Mouse (Mus musculus): ENCODE data around the gene Galnt3. TPM values are rescaled to one million over a fixed set of nuclear protein-coding genes. Genes with fewer than 3 reads are reported as not detected.
A peak's percentile ranks its signal among the peaks of the same experiment; 100 is the strongest.

Gene Galnt3
- 9.1 and 9.9 TPM in 2 replicates for polyA plus RNA-seq (2014; fragmentation: Nextera tagmentation; extraction: Ambion mirVana)

DNA sequence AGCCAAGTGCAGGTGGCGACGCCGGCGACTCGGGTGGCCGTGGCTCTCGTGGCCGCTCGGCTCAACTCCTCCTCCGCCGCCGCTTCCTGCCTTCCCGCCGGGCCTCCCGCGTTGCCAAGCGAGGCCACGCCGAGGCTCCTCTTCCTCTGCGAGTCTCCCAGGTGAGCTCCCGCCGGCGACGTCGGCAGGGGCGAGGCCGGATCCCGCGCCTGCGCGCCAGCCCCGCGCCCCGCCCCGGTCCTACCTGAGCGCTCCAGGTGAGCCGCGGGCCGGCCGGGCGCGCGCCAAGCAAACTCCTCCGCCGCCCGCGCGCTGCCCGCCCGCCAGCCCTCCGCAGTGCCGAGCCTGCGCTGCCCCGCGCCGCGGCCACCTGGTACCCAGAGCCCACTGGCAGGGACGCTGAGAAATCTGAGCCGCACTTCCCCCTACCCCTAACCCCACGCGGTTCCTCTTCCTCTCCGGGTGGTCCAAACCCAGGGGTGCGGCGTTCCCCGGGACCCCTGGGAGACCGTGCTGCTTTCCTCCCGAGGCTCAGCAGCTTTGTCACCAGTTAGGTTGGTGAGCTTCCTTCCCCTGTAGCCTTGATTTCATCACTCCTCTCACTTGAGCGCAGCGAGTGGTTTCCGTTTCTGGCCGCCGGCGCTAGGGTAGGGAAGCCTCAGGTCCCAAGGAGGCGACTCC lies at the start of gene Galnt3:
TSS of gene Galnt3 (minus strand) at position 404 of the 681 bp plus-strand sequence.
- no peaks in the 10 kb centered on the region for H3K36me3 ChIP-seq (ENCODE audit: control insufficient read depth, insufficient read depth, low read length)
- peak; percentile 88 for ATAC-seq (ENCODE audit: insufficient number of reproducible peaks, insufficient read depth, low FRiP score, low read depth)
- WGBS: under 1% methylated on average over 53 of the region's 74 CpGs

GRCm38 (mm10) chr2:66173134-66173533 lies 48.3 kb upstream of the Galnt3 start:
- ATAC-seq (ENCODE audit: insufficient number of reproducible peaks, insufficient read depth, low FRiP score, low read depth): no peak
- Histone ChIP-seq H3K9ac (replicated peaks; ENCODE audit: low read depth, low read length) (no peak overlapping the region), H3K9me3 (ENCODE audit: control insufficient read depth, low read depth, low read length) (no peaks in the 10 kb centered on the region), H3K27me3 (ENCODE audit: control insufficient read depth, insufficient read depth, low read length) (no peaks in the 10 kb centered on the region), H3K4me1 (ENCODE audit: control insufficient read depth, insufficient read depth, low read length) (no peaks in the 10 kb centered on the region), H3K27ac (ENCODE audit: low read length) (no peak overlapping the region), H3K4me3 (ENCODE audit: low read depth, low read length) (no peak overlapping the region), H3K36me3 (ENCODE audit: control insufficient read depth, insufficient read depth, low read length) (no peaks in the 10 kb centered on the region), H3K4me2 (replicated peaks; ENCODE audit: low read depth, low read length) (no peak overlapping the region)
- WGBS: 64% methylated on average over 5 of the region's 5 CpGs

More for the DNA sequence above, at the start of gene Galnt3:
- peaks cover 3% of the 10 kb centered on the region; the same call in 1 of the 2 replicates for H3K27me3 ChIP-seq (ENCODE audit: control insufficient read depth, insufficient read depth, low read length)
- H3K4me2 ChIP-seq (replicated peaks; ENCODE audit: low read depth, low read length): peak within 1 kb of the TSS; percentile 100
- no peaks in the 10 kb centered on the region for H3K9me3 ChIP-seq (ENCODE audit: control insufficient read depth, low read depth, low read length)
- no peaks in the 10 kb centered on the region for H3K4me1 ChIP-seq (ENCODE audit: control insufficient read depth, insufficient read depth, low read length)
- H3K4me3 ChIP-seq (ENCODE audit: low read depth, low read length): peak within 1 kb of the TSS; percentile 67
- peak within 1 kb of the TSS; percentile 42 for H3K9ac ChIP-seq (replicated peaks; ENCODE audit: low read depth, low read length)
- H3K27ac ChIP-seq (ENCODE audit: low read length): no peak within 1 kb of the TSS

GRCm38 (mm10) chr2:66171643-66172042 lies 46.8 kb upstream of the Galnt3 start:
- ATAC-seq (ENCODE audit: insufficient number of reproducible peaks, insufficient read depth, low FRiP score, low read depth): no peak
- Histone ChIP-seq H3K27me3 (ENCODE audit: control insufficient read depth, insufficient read depth, low read length) (no peaks in the 10 kb centered on the region), H3K4me2 (replicated peaks; ENCODE audit: low read depth, low read length) (no peak overlapping the region), H3K4me3 (ENCODE audit: low read depth, low read length) (no peak overlapping the region), H3K4me1 (ENCODE audit: control insufficient read depth, insufficient read depth, low read length) (no peaks in the 10 kb centered on the region), H3K9ac (replicated peaks; ENCODE audit: low read depth, low read length) (no peak overlapping the region), H3K9me3 (ENCODE audit: control insufficient read depth, low read depth, low read length) (no peaks in the 10 kb centered on the region), H3K27ac (ENCODE audit: low read length) (no peak overlapping the region), H3K36me3 (ENCODE audit: control insufficient read depth, insufficient read depth, low read length) (no peaks in the 10 kb centered on the region)
- WGBS: 68% methylated on average over 3 of the region's 3 CpGs

GRCm38 (mm10) chr2:66170721-66171120 lies 45.9 kb upstream of the Galnt3 start:
- WGBS: 40% methylated on average over 11 of the region's 11 CpGs
- H3K27ac ChIP-seq (ENCODE audit: low read length): no peak overlapping the region
- no peaks in the 10 kb centered on the region for H3K36me3 ChIP-seq (ENCODE audit: control insufficient read depth, insufficient read depth, low read length)
- H3K27me3 ChIP-seq (ENCODE audit: control insufficient read depth, insufficient read depth, low read length): no peaks in the 10 kb centered on the region
- H3K4me2 ChIP-seq (replicated peaks; ENCODE audit: low read depth, low read length): no peak overlapping the region
- H3K9ac ChIP-seq (replicated peaks; ENCODE audit: low read depth, low read length): no peak overlapping the region
- no peak overlapping the region for H3K4me3 ChIP-seq (ENCODE audit: low read depth, low read length)
- no peaks in the 10 kb centered on the region for H3K9me3 ChIP-seq (ENCODE audit: control insufficient read depth, low read depth, low read length)
- H3K4me1 ChIP-seq (ENCODE audit: control insufficient read depth, insufficient read depth, low read length): no peaks in the 10 kb centered on the region
- no peak for ATAC-seq (ENCODE audit: insufficient number of reproducible peaks, insufficient read depth, low FRiP score, low read depth)

- H3K27ac ChIP-seq (ENCODE audit: low read length): no peak overlapping the region
- no peak overlapping the region for H3K9ac ChIP-seq (replicated peaks; ENCODE audit: low read depth, low read length)
- no peaks in the 10 kb centered on the region for H3K4me1 ChIP-seq (ENCODE audit: control insufficient read depth, insufficient read depth, low read length)
- H3K4me3 ChIP-seq (ENCODE audit: low read depth, low read length): no peak overlapping the region
- no peak for ATAC-seq (ENCODE audit: insufficient number of reproducible peaks, insufficient read depth, low FRiP score, low read depth)
- no peaks in the 10 kb centered on the region for H3K27me3 ChIP-seq (ENCODE audit: control insufficient read depth, insufficient read depth, low read length)
- H3K36me3 ChIP-seq (ENCODE audit: control insufficient read depth, insufficient read depth, low read length): no peaks in the 10 kb centered on the region
- 92% methylated on average over 8 of the region's 8 CpGs for WGBS
- no peak overlapping the region for H3K4me2 ChIP-seq (replicated peaks; ENCODE audit: low read depth, low read length)
- no peaks in the 10 kb centered on the region for H3K9me3 ChIP-seq (ENCODE audit: control insufficient read depth, low read depth, low read length)
Measured at GRCm38 (mm10) chr2:66165025-66165424, 40.2 kb upstream of the Galnt3 start.

GRCm38 (mm10) chr2:66158140-66158915 lies 33.5 kb upstream of the Galnt3 start:
- Histone ChIP-seq H3K9ac (replicated peaks; ENCODE audit: low read depth, low read length) (no peak overlapping the region), H3K4me1 (ENCODE audit: control insufficient read depth, insufficient read depth, low read length) (no peaks in the 10 kb centered on the region), H3K4me3 (ENCODE audit: low read depth, low read length) (no peak overlapping the region), H3K4me2 (replicated peaks; ENCODE audit: low read depth, low read length) (no peak overlapping the region), H3K27me3 (ENCODE audit: control insufficient read depth, insufficient read depth, low read length) (no peaks in the 10 kb centered on the region), H3K27ac (ENCODE audit: low read length) (no peak overlapping the region), H3K9me3 (ENCODE audit: control insufficient read depth, low read depth, low read length) (no peaks in the 10 kb centered on the region), H3K36me3 (ENCODE audit: control insufficient read depth, insufficient read depth, low read length) (no peaks in the 10 kb centered on the region)
- WGBS: 30% methylated on average over 7 of the region's 7 CpGs
- no peak for ATAC-seq (ENCODE audit: insufficient number of reproducible peaks, insufficient read depth, low FRiP score, low read depth)

DNA sequence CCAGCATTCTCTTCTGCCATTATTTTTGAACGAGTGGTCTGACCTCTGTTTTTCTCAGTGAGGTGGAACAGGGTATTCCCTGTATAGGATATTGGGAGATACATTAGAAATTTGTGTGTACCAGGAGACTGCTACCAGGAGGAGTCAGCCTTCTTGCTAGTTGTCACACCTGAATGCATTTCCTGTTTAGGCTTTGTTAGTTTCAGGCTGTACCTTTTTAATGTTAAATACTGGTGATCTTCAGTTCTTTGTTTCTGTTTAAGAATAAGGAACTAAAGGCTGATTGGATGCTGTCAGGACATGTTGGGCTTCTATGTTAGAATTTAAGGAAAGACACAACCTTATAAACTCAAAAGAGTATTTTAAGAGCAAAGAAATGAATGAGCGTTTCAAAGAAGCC lies 26.6 kb upstream of the Galnt3 start:
- Histone ChIP-seq H3K27me3 (ENCODE audit: control insufficient read depth, insufficient read depth, low read length) (no peaks in the 10 kb centered on the region), H3K9ac (replicated peaks; ENCODE audit: low read depth, low read length) (no peak overlapping the region), H3K4me3 (ENCODE audit: low read depth, low read length) (no peak overlapping the region), H3K9me3 (ENCODE audit: control insufficient read depth, low read depth, low read length) (no peaks in the 10 kb centered on the region), H3K27ac (ENCODE audit: low read length) (no peak overlapping the region), H3K36me3 (ENCODE audit: control insufficient read depth, insufficient read depth, low read length) (no peaks in the 10 kb centered on the region), H3K4me1 (ENCODE audit: control insufficient read depth, insufficient read depth, low read length) (no peaks in the 10 kb centered on the region), H3K4me2 (replicated peaks; ENCODE audit: low read depth, low read length) (no peak overlapping the region)
- 68% methylated on average over 2 of the region's 2 CpGs for WGBS
- no peak for ATAC-seq (ENCODE audit: insufficient number of reproducible peaks, insufficient read depth, low FRiP score, low read depth)

- Histone ChIP-seq H3K4me2 (replicated peaks; ENCODE audit: low read depth, low read length) (no peak overlapping the region), H3K4me3 (ENCODE audit: low read depth, low read length) (no peak overlapping the region), H3K27me3 (ENCODE audit: control insufficient read depth, insufficient read depth, low read length) (no peaks in the 10 kb centered on the region), H3K27ac (ENCODE audit: low read length) (no peak overlapping the region), H3K4me1 (ENCODE audit: control insufficient read depth, insufficient read depth, low read length) (no peaks in the 10 kb centered on the region), H3K9ac (replicated peaks; ENCODE audit: low read depth, low read length) (no peak overlapping the region), H3K36me3 (ENCODE audit: control insufficient read depth, insufficient read depth, low read length) (no peaks in the 10 kb centered on the region), H3K9me3 (ENCODE audit: control insufficient read depth, low read depth, low read length) (no peaks in the 10 kb centered on the region)
- no peak for ATAC-seq (ENCODE audit: insufficient number of reproducible peaks, insufficient read depth, low FRiP score, low read depth)
- WGBS: 22% methylated on average over 3 of the region's 3 CpGs
Measured at GRCm38 (mm10) chr2:66150531-66150930, 25.7 kb upstream of the Galnt3 start.

Data from stomach, embryonic 14.5 days (tissue).